Mouse (Mus musculus) adrenal gland, adult 2 months (tissue): ENCODE measurements around the gene Itpr2. TPM values are rescaled to one million over a fixed set of nuclear protein-coding genes. Genes with fewer than 3 reads are reported as not detected.

Experiments used
- DNase-seq: peaks from one replicate; pipeline ENCODE4 v3.0.0; 2021
- polyA plus RNA-seq: library from polyadenylated mRNA; depleted of rRNA; stranded (reverse); fragments of >200 nt; gene quantifications from 2 replicates; pipeline ENCODE4 v1.2.3, GENCODE M21; 2012
- total RNA-seq, 2 experiments: library from RNA; stranded (reverse); gene quantifications; 2 replicates each; pipeline ENCODE4 v1.2.3; 2021

The Itpr2 gene
- total and polyA plus RNA-seq, 3 experiments: 17.3 to 36.1 (median 32.2) TPM

GRCm38 (mm10) chr6:146509891-146510290, 7.9 kb upstream of the Itpr2 start:
- no peak for DNase-seq

- DNase-seq: no peak
Observed at GRCm38 (mm10) chr6:146504459-146504858, 2.4 kb upstream of the Itpr2 start.

GRCm38 (mm10) chr6:146502856-146503255, 833 bp upstream of the Itpr2 start:
- no peak for DNase-seq

GRCm38 (mm10) chr6:146501316-146501865, 632 bp downstream of the Itpr2 start:
- peak; percentile 75 for DNase-seq

- peak; percentile 20 for DNase-seq
Observed at GRCm38 (mm10) chr6:146500771-146501170, 1.3 kb downstream of the Itpr2 start.

- DNase-seq: no peak
Observed at GRCm38 (mm10) chr6:146500206-146500605, 1.8 kb downstream of the Itpr2 start.

GRCm38 (mm10) chr6:146499566-146499965, 2.5 kb downstream of the Itpr2 start:
- DNase-seq: no peak

GRCm38 (mm10) chr6:146498416-146498815, 3.6 kb downstream of the Itpr2 start:
- DNase-seq: no peak

- DNase-seq: no peak
Observed at GRCm38 (mm10) chr6:146497866-146498265, 4.2 kb downstream of the Itpr2 start.

GRCm38 (mm10) chr6:146497435-146497834, 4.6 kb downstream of the Itpr2 start:
- DNase-seq: no peak

- no peak for DNase-seq
Observed at GRCm38 (mm10) chr6:146491680-146492079, 10.3 kb downstream of the Itpr2 start.

GRCm38 (mm10) chr6:146490416-146490960, 11.5 kb downstream of the Itpr2 start:
- no peak for DNase-seq

GRCm38 (mm10) chr6:146489841-146490240, 12.2 kb downstream of the Itpr2 start:
- DNase-seq: no peak

GRCm38 (mm10) chr6:146488749-146489148, 13.3 kb downstream of the Itpr2 start:
- no peak for DNase-seq

- no peak for DNase-seq
Observed at GRCm38 (mm10) chr6:146487079-146487478, 14.9 kb downstream of the Itpr2 start.

- no peak for DNase-seq
Observed at GRCm38 (mm10) chr6:146486073-146486472, 15.9 kb downstream of the Itpr2 start.

- no peak for DNase-seq
Observed at GRCm38 (mm10) chr6:146481441-146481840, 20.6 kb downstream of the Itpr2 start.

- no peak for DNase-seq
Observed at GRCm38 (mm10) chr6:146480925-146481324, 21.1 kb downstream of the Itpr2 start.

- DNase-seq: no peak
Observed at GRCm38 (mm10) chr6:146478888-146479683, 22.9 kb downstream of the Itpr2 start.

- DNase-seq: no peak
Observed at GRCm38 (mm10) chr6:146476865-146477264, 25.2 kb downstream of the Itpr2 start.

- no peak for DNase-seq
Observed at GRCm38 (mm10) chr6:146474166-146474565, 27.9 kb downstream of the Itpr2 start.

GRCm38 (mm10) chr6:146473216-146473955, 28.6 kb downstream of the Itpr2 start:
- DNase-seq: peak; percentile 20

GRCm38 (mm10) chr6:146470378-146470777, 31.6 kb downstream of the Itpr2 start:
- DNase-seq: no peak
